In genomic region chr15:61532808-61533207, GRCm38 (mm10) we compare ENCODE assay signal across 24 mouse cellular contexts.
DNase-seq lines count a peak whose midpoint lies in the region; ATAC-seq and TF ChIP-seq lines count a peak whose summit lies in the region.
"Had no signal": no experiment of that assay in that cellular context is flagged by ENCODE, and none has a peak within 500 bp of the region (broad histone marks: within the 10 kb centered on the region; RNA-seq: fewer than 3 reads in every experiment).

No protein-coding gene starts in this region.

- no peak overlapping the region for H3K27ac ChIP-seq in embryonic facial prominence, embryonic 14.5 days (replicated peaks; ENCODE audit: low read depth, low read length)
- no peak overlapping the region for H3K27ac ChIP-seq in embryonic facial prominence, embryonic 10.5 days (replicated peaks)
- H3K27ac ChIP-seq in intestine, embryonic 14.5 days (ENCODE audit: low read depth): no peak overlapping the region
- H3K27ac ChIP-seq in small intestine, adult 2 months (ENCODE audit: insufficient read depth, low read depth, low read length): peak overlapping the region; percentile 28; the same call in 1 of the 2 replicates
- H3K27ac ChIP-seq in forebrain, embryonic 16.5 days (ENCODE audit: low read length): no peak overlapping the region
- H3K27ac ChIP-seq in kidney, embryonic 14.5 days (ENCODE audit: low read depth, low read length): no peak overlapping the region
- H3K27ac ChIP-seq: embryonic facial prominence, embryonic 13.5 days; gastrocnemius, adult 2 months; heart, embryonic 15.5 days; hindbrain, embryonic 15.5 days; layer of hippocampus, adult 2 months; limb, embryonic 10.5 days; midbrain, embryonic 15.5 days had no signal

- H3K4me1 ChIP-seq in embryonic facial prominence, embryonic 14.5 days (ENCODE audit: control insufficient read depth, insufficient read depth, low read length): peaks cover 12% of the 10 kb centered on the region
- H3K4me1 ChIP-seq in embryonic facial prominence, embryonic 10.5 days: peaks cover 16% of the 10 kb centered on the region
- H3K4me1 ChIP-seq in intestine, embryonic 14.5 days (replicated peaks; ENCODE audit: control insufficient read depth, insufficient read depth, low read length): peaks cover 8% of the 10 kb centered on the region
- H3K4me1 ChIP-seq in small intestine, adult 2 months (ENCODE audit: control insufficient read depth, insufficient read depth, insufficient read length, low read length): peaks cover 12% of the 10 kb centered on the region; the same call in 1 of the 2 replicates
- 0 out of 2 replicates have a peak, but pooled peaks cover 2% of the 10 kb centered on the region for H3K4me1 ChIP-seq in forebrain, embryonic 16.5 days (replicated peaks; ENCODE audit: control insufficient read depth, insufficient read depth, low read length)
- no peaks in the 10 kb centered on the region for H3K4me1 ChIP-seq in kidney, embryonic 14.5 days (ENCODE audit: control insufficient read depth, insufficient read depth, low read length)
- H3K4me1 ChIP-seq: hindbrain, embryonic 15.5 days; limb, embryonic 10.5 days had no signal

- no peak for TF ChIP-seq CTCF in C2C12 (IDR thresholded peaks at IDR 0.05; ENCODE audit: control insufficient read depth, insufficient read depth, insufficient read length)
- no peak for TF ChIP-seq CTCF in small intestine, adult 2 months (IDR thresholded peaks at IDR 0.05; ENCODE audit: extremely low read depth, insufficient read length, insufficient replicate concordance, low read depth, low read length)

- TF ChIP-seq POLR2A in small intestine, adult 2 months (IDR thresholded peaks at IDR 0.05; ENCODE audit: low read depth, low read length): no peak

- ATAC-seq in embryonic facial prominence, embryonic 14.5 days (ENCODE audit: low read depth): no peak
- 0 out of 2 replicates have a peak, but pooled peaks have one; percentile 36 for ATAC-seq in intestine, embryonic 14.5 days (replicated peaks; ENCODE audit: low FRiP score, low TSS enrichment, low read depth)
- no peak for ATAC-seq in forebrain, embryonic 16.5 days
- no peak for ATAC-seq in kidney, embryonic 14.5 days (ENCODE audit: low FRiP score, low TSS enrichment)
- ATAC-seq: liver, postnatal 0 days; midbrain, embryonic 15.5 days had no signal

- no peaks in the 10 kb centered on the region for H3K27me3 ChIP-seq in embryonic facial prominence, embryonic 14.5 days (replicated peaks; ENCODE audit: control insufficient read depth, insufficient read depth, low read length)
- H3K27me3 ChIP-seq in embryonic facial prominence, embryonic 10.5 days (replicated peaks; ENCODE audit: low read depth, poor library complexity, severe bottlenecking): no peaks in the 10 kb centered on the region
- no peaks in the 10 kb centered on the region for H3K27me3 ChIP-seq in C2C12 (ENCODE audit: control insufficient read depth, insufficient read depth, insufficient read length)
- no peaks in the 10 kb centered on the region for H3K27me3 ChIP-seq in intestine, embryonic 14.5 days (replicated peaks; ENCODE audit: control insufficient read depth, insufficient read depth, low read length)
- no peaks in the 10 kb centered on the region for H3K27me3 ChIP-seq in small intestine, adult 2 months (ENCODE audit: control insufficient read depth, insufficient read depth, low read length)
- no peaks in the 10 kb centered on the region for H3K27me3 ChIP-seq in forebrain, embryonic 16.5 days (replicated peaks; ENCODE audit: control insufficient read depth, insufficient read depth, low read length)
- no peaks in the 10 kb centered on the region for H3K27me3 ChIP-seq in kidney, embryonic 14.5 days (ENCODE audit: control insufficient read depth, insufficient read depth, low read length)
- H3K27me3 ChIP-seq: CH12.LX; embryonic facial prominence, embryonic 13.5 days; heart, embryonic 15.5 days; hindbrain, embryonic 15.5 days; midbrain, embryonic 15.5 days had no signal

- H3K9ac ChIP-seq in embryonic facial prominence, embryonic 14.5 days (ENCODE audit: low read depth, low read length): no peak overlapping the region
- no peak overlapping the region for H3K9ac ChIP-seq in intestine, embryonic 14.5 days (ENCODE audit: low read length)
- H3K9ac ChIP-seq in forebrain, embryonic 16.5 days (replicated peaks; ENCODE audit: low read depth, low read length): no peak overlapping the region
- H3K9ac ChIP-seq in kidney, embryonic 14.5 days (ENCODE audit: low read depth, low read length): no peak overlapping the region
- H3K9ac ChIP-seq: embryonic facial prominence, embryonic 13.5 days; heart, embryonic 15.5 days; hindbrain, embryonic 15.5 days; liver, postnatal 0 days; midbrain, embryonic 15.5 days had no signal

- no peaks in the 10 kb centered on the region for H3K79me3 ChIP-seq in C2C12 (ENCODE audit: low read depth)

- no peak overlapping the region for H3K4me3 ChIP-seq in embryonic facial prominence, embryonic 14.5 days (ENCODE audit: low read depth, low read length)
- no peak overlapping the region for H3K4me3 ChIP-seq in embryonic facial prominence, embryonic 10.5 days
- no peak overlapping the region for H3K4me3 ChIP-seq in C2C12 (ENCODE audit: insufficient read depth, poor library complexity, severe bottlenecking)
- H3K4me3 ChIP-seq in intestine, embryonic 14.5 days (ENCODE audit: low read depth, low read length): no peak overlapping the region
- no peak overlapping the region for H3K4me3 ChIP-seq in small intestine, adult 2 months (ENCODE audit: low read depth, low read length)
- no peak overlapping the region for H3K4me3 ChIP-seq in forebrain, embryonic 16.5 days (replicated peaks; ENCODE audit: low read length)
- H3K4me3 ChIP-seq in kidney, embryonic 14.5 days (ENCODE audit: low read length): no peak overlapping the region
- H3K4me3 ChIP-seq: embryonic facial prominence, embryonic 13.5 days; gastrocnemius, adult 2 months; heart, embryonic 15.5 days; hindbrain, embryonic 15.5 days; layer of hippocampus, adult 2 months; limb, embryonic 10.5 days; midbrain, embryonic 15.5 days had no signal

- H3K4me2 ChIP-seq in embryonic facial prominence, embryonic 14.5 days (ENCODE audit: low read depth, low read length): no peak overlapping the region
- no peak overlapping the region for H3K4me2 ChIP-seq in intestine, embryonic 14.5 days (ENCODE audit: low read length)
- no peak overlapping the region for H3K4me2 ChIP-seq in forebrain, embryonic 16.5 days (ENCODE audit: low read length)
- no peak overlapping the region for H3K4me2 ChIP-seq in kidney, embryonic 14.5 days (replicated peaks; ENCODE audit: low read depth, low read length)
- H3K4me2 ChIP-seq: embryonic facial prominence, embryonic 13.5 days; heart, embryonic 15.5 days; hindbrain, embryonic 15.5 days; midbrain, embryonic 15.5 days had no signal

- H3K79me2 ChIP-seq in C2C12 (ENCODE audit: control insufficient read depth, insufficient read depth): no peaks in the 10 kb centered on the region

- peak; percentile 19 for DNase-seq in embryonic facial prominence, embryonic 14.5 days (ENCODE audit: low spot score)
- no peak for DNase-seq in embryonic facial prominence, embryonic 10.5 days (ENCODE audit: low spot score)
- DNase-seq in intestine, embryonic 14.5 days (ENCODE audit: low spot score): no peak
- no peak for DNase-seq in layer of hippocampus, postnatal 10 days (ENCODE audit: low spot score in 2 of 2)
- DNase-seq: adrenal gland, postnatal 14 days; cerebellum, adult 9-11 months; gastrocnemius, adult 2 months; heart, postnatal 4 days; kidney, adult 18-20 months; kidney, postnatal 14 days; liver, postnatal 0 days; right cerebral cortex, postnatal 14 days; thymus, postnatal 36 days had no signal

- no peaks in the 10 kb centered on the region for H3K9me3 ChIP-seq in embryonic facial prominence, embryonic 14.5 days (ENCODE audit: control insufficient read depth, low read length)
- no peaks in the 10 kb centered on the region for H3K9me3 ChIP-seq in embryonic facial prominence, embryonic 10.5 days
- H3K9me3 ChIP-seq in intestine, embryonic 14.5 days (ENCODE audit: control insufficient read depth, low read length): no peaks in the 10 kb centered on the region
- no peaks in the 10 kb centered on the region for H3K9me3 ChIP-seq in forebrain, embryonic 16.5 days (ENCODE audit: control insufficient read depth, low read length)
- no peaks in the 10 kb centered on the region for H3K9me3 ChIP-seq in kidney, embryonic 14.5 days (ENCODE audit: control insufficient read depth, low read length)
- H3K9me3 ChIP-seq: embryonic facial prominence, embryonic 13.5 days; heart, embryonic 15.5 days; hindbrain, embryonic 15.5 days; limb, embryonic 10.5 days; midbrain, embryonic 15.5 days had no signal

- H3ac ChIP-seq in C2C12 (ENCODE audit: control insufficient read depth, insufficient read length, low read depth): no peak overlapping the region

- H3K36me3 ChIP-seq in embryonic facial prominence, embryonic 14.5 days (ENCODE audit: control insufficient read depth, insufficient read depth, low read length): no peaks in the 10 kb centered on the region
- no peaks in the 10 kb centered on the region for H3K36me3 ChIP-seq in embryonic facial prominence, embryonic 10.5 days (replicated peaks)
- H3K36me3 ChIP-seq in C2C12 (ENCODE audit: control insufficient read depth, insufficient read depth): no peaks in the 10 kb centered on the region
- H3K36me3 ChIP-seq in intestine, embryonic 14.5 days (ENCODE audit: control insufficient read depth, insufficient read depth, low read length): no peaks in the 10 kb centered on the region
- H3K36me3 ChIP-seq in small intestine, adult 2 months (ENCODE audit: control insufficient read depth, insufficient read depth, low read length): no peaks in the 10 kb centered on the region
- no peaks in the 10 kb centered on the region for H3K36me3 ChIP-seq in forebrain, embryonic 16.5 days (ENCODE audit: control insufficient read depth, insufficient read depth)
- H3K36me3 ChIP-seq in kidney, embryonic 14.5 days (ENCODE audit: control insufficient read depth, insufficient read depth, low read length): no peaks in the 10 kb centered on the region
- H3K36me3 ChIP-seq: embryonic facial prominence, embryonic 13.5 days; heart, embryonic 15.5 days; hindbrain, embryonic 15.5 days; limb, embryonic 10.5 days; midbrain, embryonic 15.5 days had no signal

- 77% methylated on average over 7 of the region's 7 CpGs for WGBS in embryonic facial prominence, embryonic 14.5 days
- 89% methylated on average over 7 of the region's 7 CpGs for WGBS in embryonic facial prominence, embryonic 10.5 days
- 73% methylated on average over 7 of the region's 7 CpGs for WGBS in intestine, embryonic 14.5 days
- WGBS in small intestine, adult 2 months: 29% methylated on average over 7 of the region's 7 CpGs
- 92% methylated on average over 7 of the region's 7 CpGs for WGBS in forebrain, embryonic 16.5 days
- WGBS in kidney, embryonic 14.5 days: 79% methylated on average over 7 of the region's 7 CpGs

TF ChIP-seq in C2C12, 6 proteins besides CTCF, POLR2A, EP300 and RAD21 (continues in another document):
- TF ChIP-seq USF1 (IDR thresholded peaks at IDR 0.05; ENCODE audit: low read depth) (no peak), FOSL1 (IDR thresholded peaks at IDR 0.05; ENCODE audit: insufficient read depth, low read length, poor library complexity, severe bottlenecking) (peak; percentile 84), MYOG (IDR thresholded peaks at IDR 0.05; ENCODE audit: control insufficient read depth, extremely low read depth, insufficient read length) (no peak), MAX (IDR thresholded peaks at IDR 0.05) (peak; percentile 71), CEBPB (IDR thresholded peaks at IDR 0.05; ENCODE audit: low read depth) (no peak)
